Mouse (Mus musculus) spleen, adult 2 months (tissue): ENCODE measurements around the gene Nsl1. TPM values are rescaled to one million over a fixed set of nuclear protein-coding genes. Genes with fewer than 3 reads are reported as not detected.
"Not testable (repeated sequence)": the region's sequence is repeated elsewhere in the genome, so short reads cannot be mapped to it uniquely, and the experiment has no call there.

Experiments used
- DNase-seq, 2 experiments: peaks; one replicate each; pipeline versions ENCODE4 v3.0.0 to v3.0.0-alpha.2; 2012 to 2021; ENCODE audit warnings: low spot score in 2 of 2, low read depth in 1 of 2
- H3K27ac ChIP-seq: fragments of 200-500 bp; 2 replicates; pipeline ENCODE4 v1.5.1; 2012; ENCODE audit warnings: low read length, inconsistent platforms; ENCODE audit not compliant: insufficient read depth
- H3K27me3 ChIP-seq: fragments of 200-500 bp; 2 replicates; pipeline ENCODE4 v1.6.1; 2012; ENCODE audit warnings: mild to moderate bottlenecking, moderate library complexity, low read length, inconsistent platforms; ENCODE audit not compliant: control insufficient read depth, insufficient read depth
- H3K36me3 ChIP-seq: fragments of 200-500 bp; 2 replicates; pipeline ENCODE4 v1.6.1; 2012; ENCODE audit warnings: mild to moderate bottlenecking, low read length, inconsistent platforms; ENCODE audit not compliant: control insufficient read depth, insufficient read depth
- H3K4me1 ChIP-seq: fragments of 200-500 bp; 2 replicates; pipeline ENCODE4 v1.6.1; 2011; ENCODE audit warnings: inconsistent platforms; ENCODE audit not compliant: control insufficient read depth, insufficient read depth, insufficient read length
- H3K4me3 ChIP-seq: fragments of 200-500 bp; 2 replicates; pipeline ENCODE4 v1.5.1; 2011; ENCODE audit warnings: mild to moderate bottlenecking, inconsistent platforms; ENCODE audit not compliant: insufficient read depth, insufficient read length; ENCODE audit errors: extremely low read depth
- CTCF ChIP-seq: fragments of 200-500 bp; IDR thresholded peaks from 2 replicates; pipeline ENCODE4 v1.5.1; 2011; ENCODE audit warnings: mild to moderate bottlenecking, inconsistent platforms; ENCODE audit not compliant: insufficient read depth, insufficient read length, insufficient replicate concordance; ENCODE audit errors: extremely low read depth
- POLR2A ChIP-seq: fragments of 200-500 bp; IDR thresholded peaks from 2 replicates; pipeline ENCODE4 v1.6.1; 2011; ENCODE audit warnings: low read depth, low read length, inconsistent platforms
- WGBS: fragments of 180-500 bp; shearing (Covaris S2); methylation state at CpG from one replicate; pipeline ENCODE4 v1.1.7; 2018; 5-methylcytosine and 5-hydroxymethylcytosine counted together
- polyA plus RNA-seq: library from polyadenylated mRNA; depleted of rRNA; stranded (reverse); fragments of >200 nt; gene quantifications from 2 replicates; pipeline ENCODE4 v1.2.3, GENCODE M21; 2012; rRNA removed

The Nsl1 gene
- polyA plus RNA-seq: 1.4 and 3.5 TPM in 2 replicates

DNA sequence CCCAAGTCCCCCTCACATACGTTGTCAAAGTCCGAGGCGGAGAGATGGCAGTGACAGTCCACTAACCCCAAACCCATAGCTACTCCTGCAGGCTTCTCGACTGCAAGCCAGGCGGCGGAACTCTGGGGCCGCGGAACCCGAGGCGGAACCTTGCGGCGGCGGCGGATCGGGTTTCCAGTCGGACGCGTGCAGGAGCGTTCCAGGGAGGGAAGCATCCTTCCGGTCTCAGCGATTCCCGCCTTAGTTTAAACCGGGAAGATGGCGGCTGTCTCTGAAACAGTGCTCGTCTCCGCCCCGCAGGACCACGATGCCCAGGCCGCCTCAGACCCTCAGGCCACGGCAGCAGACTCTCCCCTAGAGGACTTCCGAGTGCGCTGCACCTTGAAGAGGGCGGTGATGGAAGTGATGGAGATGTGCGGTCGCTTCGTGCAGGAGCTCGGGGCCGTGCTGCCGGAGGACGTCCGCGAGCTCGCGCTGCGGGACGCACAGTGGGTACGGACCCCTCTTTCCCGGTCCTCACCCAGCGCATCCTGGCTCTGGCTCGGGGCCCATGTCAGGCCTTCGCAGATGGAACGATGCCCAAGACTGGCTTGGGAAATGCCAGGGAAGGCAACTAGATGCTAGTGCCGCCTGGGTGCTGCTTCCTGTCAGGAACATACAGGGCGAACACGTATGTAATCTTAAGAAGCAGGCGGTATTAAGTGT, at the start of gene Nsl1, which contains the start of gene Tatdn3:
TSS of gene Nsl1 (plus strand) at position 232 of the 705 bp plus-strand sequence.
TSS of gene Tatdn3 (minus strand) at position 152 of the 705 bp plus-strand sequence.
- Histone ChIP-seq H3K27ac (no peak within 1 kb of the TSS; the same call in 1 of the 2 replicates), H3K4me3 (peak within 1 kb of the TSS; percentile 73), H3K27me3 (no peaks in the 10 kb centered on the region), H3K4me1 (peaks cover 5% of the 10 kb centered on the region; the same call in 1 of the 2 replicates), H3K36me3 (peaks cover 2% of the 10 kb centered on the region; the same call in 1 of the 2 replicates)
- under 1% methylated on average over 56 of the region's 56 CpGs for WGBS
- TF ChIP-seq CTCF (no peak), POLR2A (no peak)
- peak; percentile 68 to 83 for DNase-seq

DNA sequence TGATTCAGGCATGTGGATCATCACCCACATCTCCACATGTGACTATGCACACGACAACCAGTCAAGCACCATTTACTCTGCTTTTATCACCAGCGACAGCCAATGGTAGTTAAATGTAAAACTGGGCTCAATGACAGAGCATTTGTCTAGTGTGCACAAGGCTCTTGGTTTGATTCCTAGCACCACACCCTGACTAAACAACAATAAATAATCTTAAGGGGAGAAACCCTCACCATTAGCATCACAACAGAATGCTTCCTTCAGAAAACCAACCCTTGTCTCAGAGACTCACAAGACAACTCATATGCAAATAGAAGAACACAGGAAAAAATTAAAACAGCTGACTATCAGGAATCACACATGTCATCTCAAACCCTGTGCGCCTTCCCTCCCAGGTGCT, 48.5 kb upstream of the Nsl1 start:
- Histone ChIP-seq H3K4me1 (no peaks in the 10 kb centered on the region), H3K27me3 (no peaks in the 10 kb centered on the region), H3K4me3 (no peak overlapping the region), H3K27ac (no peak overlapping the region), H3K36me3 (peaks cover 9% of the 10 kb centered on the region; the same call in 1 of the 2 replicates)
- 94% methylated on average over 3 of the region's 3 CpGs for WGBS
- no peak for DNase-seq
- TF ChIP-seq CTCF (no peak), POLR2A (no peak)

DNA sequence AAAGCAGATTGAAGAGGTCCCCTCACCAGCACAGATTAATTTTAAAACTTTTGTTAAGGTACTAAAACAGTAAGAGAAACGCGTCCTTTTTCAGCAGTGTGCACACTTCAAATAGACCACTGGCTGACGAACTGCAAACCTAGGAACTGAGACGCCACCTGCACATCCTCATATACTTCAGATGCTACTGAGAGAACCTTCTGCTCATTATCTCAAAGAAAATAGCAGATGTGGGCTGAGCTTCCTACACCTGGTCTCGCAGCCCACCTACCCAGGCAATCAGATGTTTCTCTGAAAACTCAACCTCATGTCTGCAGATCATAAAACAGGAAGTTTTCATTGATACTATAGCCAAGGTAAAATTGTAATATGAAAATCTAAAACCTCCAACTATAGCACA, 43.0 kb upstream of the Nsl1 start:
- Histone ChIP-seq H3K36me3 (peaks cover 1% of the 10 kb centered on the region; the same call in 1 of the 2 replicates), H3K4me3 (no peak overlapping the region), H3K27ac (no peak overlapping the region), H3K27me3 (no peaks in the 10 kb centered on the region), H3K4me1 (no peaks in the 10 kb centered on the region)
- 84% methylated on average over 5 of the region's 5 CpGs for WGBS
- TF ChIP-seq POLR2A (no peak), CTCF (no peak)
- DNase-seq: no peak

DNA sequence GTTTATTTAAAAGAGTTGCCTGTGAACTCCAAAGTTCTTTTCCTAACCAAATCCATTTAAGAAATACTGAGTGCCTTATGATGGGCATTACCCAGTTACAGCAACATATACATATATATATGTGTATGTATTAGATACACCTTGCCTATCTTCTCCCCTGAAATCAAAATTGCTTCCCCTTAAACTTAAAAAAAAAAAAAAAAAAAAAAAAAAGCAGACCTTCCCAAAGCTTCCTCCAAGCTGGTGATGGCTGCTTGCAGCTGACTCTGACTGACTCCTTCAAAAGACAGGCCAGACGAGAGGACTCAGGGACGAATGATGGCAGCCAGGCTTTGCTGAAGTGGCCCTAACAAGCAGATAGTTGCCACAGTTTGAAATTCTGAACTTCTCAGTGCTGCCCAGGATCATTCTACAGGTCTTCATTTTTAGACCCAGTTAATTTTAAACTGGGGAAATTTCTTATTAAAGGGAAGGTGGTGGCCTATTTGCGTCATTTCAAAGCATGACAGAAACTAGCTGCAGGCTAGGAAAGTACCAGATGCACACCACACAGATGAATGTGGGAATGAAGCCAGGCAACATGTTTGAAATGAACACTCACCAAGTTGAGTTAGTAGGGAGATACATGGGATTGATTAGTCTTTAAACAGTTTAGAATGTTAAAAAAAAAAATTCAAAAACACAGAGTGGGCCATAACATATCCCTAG, 42.4 kb upstream of the Nsl1 start:
- no peak overlapping the region for H3K4me3 ChIP-seq
- H3K27ac ChIP-seq: no peak overlapping the region
- 92% methylated on average over 3 of the region's 3 CpGs for WGBS
- H3K4me1 ChIP-seq: peaks cover 5% of the 10 kb centered on the region
- H3K36me3 ChIP-seq: peaks cover 1% of the 10 kb centered on the region; the same call in 1 of the 2 replicates
- H3K27me3 ChIP-seq: no peaks in the 10 kb centered on the region
- DNase-seq: no peak
- TF ChIP-seq POLR2A (no peak), CTCF (no peak)

DNA sequence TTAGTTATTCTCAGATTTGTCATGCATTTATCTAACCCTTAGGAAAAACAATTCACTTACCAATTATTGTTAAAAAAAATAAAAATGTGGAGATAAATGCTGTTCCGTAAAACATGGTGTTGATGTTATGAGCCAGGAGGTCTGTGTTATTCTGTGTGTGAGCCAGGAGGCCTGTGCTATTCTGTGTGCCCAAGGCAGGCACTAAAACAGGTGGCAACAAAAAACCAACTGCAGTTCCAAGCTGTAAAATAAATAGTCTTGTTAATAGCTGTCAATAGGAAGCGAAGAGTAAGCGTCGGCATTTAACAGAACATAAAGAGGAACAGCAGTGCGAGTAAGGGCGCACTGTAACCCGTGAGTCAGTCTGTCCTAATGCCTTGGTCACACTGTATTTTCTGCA, 41.8 kb upstream of the Nsl1 start:
- H3K27ac ChIP-seq: no peak overlapping the region
- WGBS: 89% methylated on average over 7 of the region's 7 CpGs
- no peak for DNase-seq

DNA sequence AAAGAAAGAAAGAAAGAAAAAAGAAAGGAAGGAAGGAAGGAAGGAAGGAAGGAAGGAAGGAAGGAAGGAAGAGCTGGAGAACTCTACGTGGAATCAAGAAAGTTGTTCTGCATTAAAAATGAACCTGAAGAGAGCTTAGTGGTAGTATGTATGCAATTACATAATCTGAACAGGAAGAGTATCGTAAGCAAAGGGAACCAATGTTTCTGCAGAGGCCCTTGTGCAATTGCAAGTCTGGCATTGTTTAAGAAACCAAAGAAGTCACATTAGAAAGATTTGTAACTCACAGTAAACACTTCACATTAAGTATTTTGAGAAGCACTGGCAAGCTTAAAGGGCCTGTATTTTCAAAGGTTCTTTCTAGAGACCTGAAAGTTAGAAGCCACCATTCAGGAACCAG, 39.7 kb upstream of the Nsl1 start:
- Histone ChIP-seq H3K36me3 (peaks cover 1% of the 10 kb centered on the region; the same call in 1 of the 2 replicates), H3K4me1 (peaks cover 6% of the 10 kb centered on the region), H3K27me3 (no peaks in the 10 kb centered on the region), H3K4me3 (no peak overlapping the region), H3K27ac (no peak overlapping the region)
- WGBS: 56% methylated on average over 2 of the region's 2 CpGs
- TF ChIP-seq POLR2A (no peak), CTCF (no peak)
- no peak for DNase-seq

More for the DNA sequence above, 41.8 kb upstream of the Nsl1 start:
- peaks cover 1% of the 10 kb centered on the region; the same call in 1 of the 2 replicates for H3K36me3 ChIP-seq
- TF ChIP-seq POLR2A: no peak
- no peak for TF ChIP-seq CTCF
- H3K4me3 ChIP-seq: no peak overlapping the region
- peaks cover 6% of the 10 kb centered on the region for H3K4me1 ChIP-seq
- no peaks in the 10 kb centered on the region for H3K27me3 ChIP-seq

DNA sequence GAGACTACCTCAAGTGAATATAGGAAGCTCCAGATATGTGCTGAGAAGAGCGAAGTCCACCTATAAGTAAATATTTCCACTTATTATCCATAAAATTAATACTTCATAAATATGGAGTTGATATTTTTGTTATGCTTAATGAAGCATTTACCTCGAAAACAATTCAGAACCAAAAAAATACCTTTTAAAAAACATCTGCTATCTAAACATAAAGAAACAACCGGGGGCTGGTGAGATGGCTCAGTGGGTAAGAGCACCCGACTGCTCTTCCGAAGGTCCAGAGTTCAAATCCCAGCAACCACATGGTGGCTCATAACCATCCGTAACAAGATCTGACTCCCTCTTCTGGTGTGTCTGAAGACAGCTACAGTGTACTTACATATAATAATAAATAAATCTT, 39.0 kb upstream of the Nsl1 start:
- DNase-seq: not testable (repeated sequence)

More for the DNA sequence above, 39.0 kb upstream of the Nsl1 start:
- not testable (repeated sequence) for H3K27ac ChIP-seq, H3K4me1 ChIP-seq, H3K27me3 ChIP-seq, H3K4me3 ChIP-seq, H3K36me3 ChIP-seq
- WGBS: 91% methylated on average over 6 of the region's 6 CpGs
